Mouse (Mus musculus) MN1 (cell line): Measurements from ENCODE around the gene Gm17349.

Source experiments
- DNase-seq: peaks from one replicate; pipeline ENCODE4 v3.0.0-alpha.2; 2016; ENCODE audit warnings: low spot score

Gene Gm17349

GRCm38 (mm10) chr15:99699715-99700114, 5.6 kb downstream of the Gm17349 start:
- DNase-seq, result no peak

GRCm38 (mm10) chr15:99698533-99699085, 6.7 kb downstream of the Gm17349 start:
- DNase-seq, result no peak

GRCm38 (mm10) chr15:99697309-99697708, 8.0 kb downstream of the Gm17349 start:
- no peak for DNase-seq

GRCm38 (mm10) chr15:99691976-99692375, 13.3 kb downstream of the Gm17349 start:
- DNase-seq, result peak; percentile 76

GRCm38 (mm10) chr15:99690924-99691323, 14.4 kb downstream of the Gm17349 start:
- DNase-seq, result no peak

GRCm38 (mm10) chr15:99688712-99689111, 16.6 kb downstream of the Gm17349 start:
- DNase-seq, result peak; percentile 88

- DNase-seq, result no peak
Observed at GRCm38 (mm10) chr15:99684156-99684555, 21.1 kb downstream of the Gm17349 start.

GRCm38 (mm10) chr15:99682880-99683279, 22.4 kb downstream of the Gm17349 start:
- DNase-seq, result no peak

GRCm38 (mm10) chr15:99679008-99679407, 26.3 kb downstream of the Gm17349 start:
- DNase-seq, result no peak

- DNase-seq, result no peak
Observed at GRCm38 (mm10) chr15:99678063-99678800, 27.1 kb downstream of the Gm17349 start.

- no peak for DNase-seq
Observed at GRCm38 (mm10) chr15:99677089-99677488, 28.2 kb downstream of the Gm17349 start.

- DNase-seq, result no peak
Observed at GRCm38 (mm10) chr15:99674866-99675265, 30.4 kb downstream of the Gm17349 start.

- DNase-seq, result no peak
Observed at GRCm38 (mm10) chr15:99671783-99672182, 33.5 kb downstream of the Gm17349 start.

- no peak for DNase-seq
Observed at GRCm38 (mm10) chr15:99670964-99671670, 34.2 kb downstream of the Gm17349 start.

- DNase-seq, result peak; percentile 86
Observed at GRCm38 (mm10) chr15:99670154-99670821, 35.0 kb downstream of the Gm17349 start, which contains the start of gene Asic1. Gene Asic1, plus strand, starts transcription at chr15:99670368.

GRCm38 (mm10) chr15:99669392-99669791, 35.9 kb downstream of the Gm17349 start:
- no peak for DNase-seq

- DNase-seq, result peak; percentile 94
Observed at GRCm38 (mm10) chr15:99668881-99669280, 36.4 kb downstream of the Gm17349 start.

GRCm38 (mm10) chr15:99667544-99667943, 37.7 kb downstream of the Gm17349 start:
- no peak for DNase-seq

GRCm38 (mm10) chr15:99664600-99665451, 40.5 kb downstream of the Gm17349 start:
- DNase-seq, result peak; percentile 91

- peak; percentile 75 for DNase-seq
Observed at GRCm38 (mm10) chr15:99663964-99664599, 41.2 kb downstream of the Gm17349 start.

- no peak for DNase-seq
Observed at GRCm38 (mm10) chr15:99662371-99662770, 42.9 kb downstream of the Gm17349 start.
